Mouse (Mus musculus) cerebellum, adult 2 months (tissue): Measurements from ENCODE around the gene Veph1.

ENCODE experiments used
- CTCF ChIP-seq: fragments of 200-500 bp; IDR thresholded peaks from 2 replicates; pipeline ENCODE4 v1.5.1; 2011; ENCODE audit warnings: low read depth, mild to moderate bottlenecking, control low read depth, low read length, moderate library complexity, borderline replicate concordance; ENCODE audit not compliant: insufficient read depth
- POLR2A ChIP-seq: fragments of 200-500 bp; IDR thresholded peaks from 2 replicates; pipeline ENCODE4 v1.6.1; 2011; ENCODE audit warnings: low read length, control low read depth, borderline replicate concordance; ENCODE audit not compliant: insufficient read depth

DNA sequence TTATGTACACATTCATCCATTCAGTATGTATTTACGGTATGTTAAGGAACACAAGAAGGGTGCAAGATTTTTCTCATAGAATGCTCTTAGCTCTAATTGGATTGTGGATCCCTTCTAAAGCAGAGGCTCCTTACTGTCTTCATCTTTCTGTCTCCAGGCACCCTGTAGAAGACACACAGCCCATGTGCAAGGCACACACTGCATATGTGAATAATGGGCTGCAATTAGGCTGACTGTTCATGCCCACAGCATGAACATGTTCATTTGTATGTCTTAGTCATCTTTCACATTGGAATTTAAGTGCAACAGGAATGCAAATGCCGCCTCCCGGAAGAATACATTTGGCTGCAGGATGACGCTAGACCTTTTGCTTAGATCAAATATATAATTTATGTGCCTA lies 213.7 kb downstream of the Veph1 start:
- no peak for TF ChIP-seq CTCF
- TF ChIP-seq POLR2A = no peak
